Mouse (Mus musculus) liver, adult 10 weeks (tissue): Measurements from ENCODE around the gene Oprm1. TPM values are rescaled to one million over a fixed set of nuclear protein-coding genes. Genes with fewer than 3 reads are reported as not detected.

Experiments
- polyA plus RNA-seq: library from polyadenylated mRNA; stranded (reverse); fragments of 350-450 nt; fragmentation: Illumina TruSeq; extraction: RNeasy Lipid Tissue Mini Kit (QIAGEN cat#74804); gene quantifications from one replicate; pipeline ENCODE4 v1.2.3, GENCODE M21; 2014; ENCODE audit warnings: low read depth, low replicate concordance

The Oprm1 gene
- not detected for polyA plus RNA-seq

GRCm38 (mm10) chr10:6758206-6758605, at the start of gene Oprm1:
Gene Oprm1 (plus strand): TSS chr10:6758506.

GRCm38 (mm10) chr10:6761287-6761811, 3.0 kb downstream of the Oprm1 start, which contains the start of gene Gm10945:
Gene Gm10945 (minus strand): TSS chr10:6761761.

GRCm38 (mm10) chr10:7052315-7053017, 294.2 kb downstream of the Oprm1 start, which contains the start of gene Ipcef1:
Gene Ipcef1 (minus strand): TSS chr10:7052478.

Other genes with a start within 250 kb of the Oprm1 start
- gene Gm10945, start 3.3 kb downstream of the Oprm1 start, polyA plus RNA-seq: not detected